Mouse (Mus musculus): ENCODE measurements around the gene Hinfp.

Gene Hinfp

GRCm38 (mm10) chr9:44259014-44259413, 46.5 kb downstream of the Hinfp start:
- no peak for ATAC-seq (ENCODE audit: low TSS enrichment)

DNA sequence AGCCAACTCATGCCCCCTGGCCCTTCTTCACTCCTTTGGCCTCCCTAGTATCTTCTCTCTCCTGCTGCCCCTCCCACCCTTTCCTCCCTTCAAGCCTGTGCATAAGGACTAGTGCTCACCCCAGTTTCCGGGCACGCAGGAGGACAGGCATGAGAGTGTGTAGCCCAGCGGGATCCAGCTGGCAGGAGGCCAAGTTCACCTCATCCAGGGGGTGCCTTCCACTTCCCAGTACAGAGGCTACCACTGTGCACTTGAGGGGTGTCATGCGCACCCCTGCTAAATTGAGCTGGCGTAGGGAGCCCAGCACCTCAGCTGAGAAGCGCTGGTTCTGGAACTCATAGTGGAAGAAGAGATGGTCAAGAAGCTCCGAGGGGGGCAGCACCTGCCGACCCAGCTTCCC, 49.3 kb downstream of the Hinfp start:
- ATAC-seq (ENCODE audit: low TSS enrichment), result no peak

DNA sequence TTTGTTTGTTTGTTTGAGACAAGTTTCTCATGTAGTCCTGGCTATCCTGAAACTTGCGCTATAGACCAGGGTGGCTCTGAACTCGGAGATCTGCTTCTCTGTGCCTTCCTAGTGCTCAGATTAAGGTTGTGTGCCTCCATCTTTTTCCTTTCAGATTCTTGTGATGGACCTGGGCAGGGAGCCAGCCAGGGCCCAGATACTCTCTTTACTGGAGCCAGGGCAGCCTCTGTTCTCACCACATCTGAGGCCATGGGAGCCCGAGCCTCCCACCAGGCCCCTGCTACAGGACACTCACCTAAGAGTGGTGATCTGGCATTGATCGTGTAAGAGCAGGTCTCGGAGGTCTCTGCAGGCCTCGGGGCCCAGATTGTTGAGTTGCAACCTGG, 50.3 kb downstream of the Hinfp start:
- ATAC-seq (ENCODE audit: low TSS enrichment), result no peak

DNA sequence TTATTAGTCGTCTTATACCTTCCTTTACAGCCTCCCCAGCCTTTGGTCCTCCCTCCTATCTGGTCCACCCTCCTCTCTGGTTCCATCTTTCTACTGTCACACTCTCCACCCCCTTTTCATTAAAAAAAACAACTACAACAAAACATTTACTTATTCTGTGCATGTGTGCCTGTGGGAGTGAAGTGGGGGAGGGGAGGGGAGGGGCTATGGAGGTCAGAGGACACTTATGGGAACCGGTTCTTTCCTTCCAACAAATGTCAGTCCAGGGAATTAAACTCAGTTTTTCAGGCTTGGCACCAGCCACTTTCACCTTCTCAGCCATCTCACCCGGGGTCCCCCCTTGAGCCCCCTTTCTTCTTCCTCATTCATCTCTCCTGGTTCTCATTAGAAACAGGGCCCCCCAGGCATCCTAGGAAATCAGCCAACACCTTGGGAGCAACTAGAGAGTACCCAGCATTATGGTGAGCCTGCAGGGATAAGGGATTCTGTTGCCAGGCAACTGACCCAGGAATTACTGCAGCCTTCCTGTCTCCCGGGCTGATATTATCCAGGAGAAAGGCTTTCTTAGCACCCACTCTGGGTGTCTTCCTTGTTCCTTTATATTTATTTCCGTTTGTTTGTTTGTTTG, 50.8 kb downstream of the Hinfp start:
- ATAC-seq (ENCODE audit: low TSS enrichment), result no peak

GRCm38 (mm10) chr9:44253441-44253840, 52.0 kb downstream of the Hinfp start:
- ATAC-seq (ENCODE audit: low TSS enrichment), result no peak

DNA sequence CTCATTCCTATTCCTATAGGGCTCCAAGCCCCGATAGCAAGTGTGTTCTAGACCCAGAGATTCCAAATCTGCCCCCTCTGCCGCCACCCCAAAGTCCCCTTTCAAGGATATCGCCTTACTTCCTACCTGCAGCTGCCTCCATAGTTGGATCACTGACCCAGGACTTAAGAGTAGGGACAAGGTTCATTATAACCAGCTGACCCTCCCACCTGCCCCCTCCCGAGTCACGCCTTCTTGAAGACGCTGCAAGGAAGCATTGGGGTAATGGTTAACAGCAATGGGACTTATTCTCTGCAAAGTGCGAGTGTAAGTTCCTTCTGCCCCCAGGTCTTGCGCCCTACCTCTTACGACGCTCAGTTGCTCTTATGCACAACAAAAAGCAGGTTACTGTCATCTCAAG, 54.2 kb downstream of the Hinfp start, which contains the start of gene Pdzd3:
Gene Pdzd3 (minus strand): TSS at position 158 of the 400 bp plus-strand sequence.
- ATAC-seq (ENCODE audit: low TSS enrichment), result no peak

DNA sequence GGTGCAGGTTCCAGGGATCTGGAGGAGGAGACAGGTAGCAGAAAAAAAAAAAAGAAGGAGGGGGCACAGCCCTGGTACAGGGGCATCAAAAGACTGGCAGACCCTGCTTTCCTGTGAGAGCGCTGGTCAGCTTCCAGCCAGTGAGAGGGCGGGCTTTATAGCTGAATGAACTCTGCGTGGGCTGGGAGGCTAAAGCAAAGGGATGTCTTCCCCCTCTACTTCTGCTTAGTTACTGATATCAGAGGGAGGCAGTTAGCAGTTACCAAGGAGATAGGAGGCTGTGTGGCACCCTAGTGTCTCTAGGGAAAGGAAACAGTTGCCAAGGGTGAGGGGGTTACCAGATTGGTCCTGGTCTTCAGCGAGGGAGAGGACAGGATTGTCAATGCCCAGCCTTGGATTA, 55.0 kb downstream of the Hinfp start:
- no peak for ATAC-seq (ENCODE audit: low TSS enrichment)

DNA sequence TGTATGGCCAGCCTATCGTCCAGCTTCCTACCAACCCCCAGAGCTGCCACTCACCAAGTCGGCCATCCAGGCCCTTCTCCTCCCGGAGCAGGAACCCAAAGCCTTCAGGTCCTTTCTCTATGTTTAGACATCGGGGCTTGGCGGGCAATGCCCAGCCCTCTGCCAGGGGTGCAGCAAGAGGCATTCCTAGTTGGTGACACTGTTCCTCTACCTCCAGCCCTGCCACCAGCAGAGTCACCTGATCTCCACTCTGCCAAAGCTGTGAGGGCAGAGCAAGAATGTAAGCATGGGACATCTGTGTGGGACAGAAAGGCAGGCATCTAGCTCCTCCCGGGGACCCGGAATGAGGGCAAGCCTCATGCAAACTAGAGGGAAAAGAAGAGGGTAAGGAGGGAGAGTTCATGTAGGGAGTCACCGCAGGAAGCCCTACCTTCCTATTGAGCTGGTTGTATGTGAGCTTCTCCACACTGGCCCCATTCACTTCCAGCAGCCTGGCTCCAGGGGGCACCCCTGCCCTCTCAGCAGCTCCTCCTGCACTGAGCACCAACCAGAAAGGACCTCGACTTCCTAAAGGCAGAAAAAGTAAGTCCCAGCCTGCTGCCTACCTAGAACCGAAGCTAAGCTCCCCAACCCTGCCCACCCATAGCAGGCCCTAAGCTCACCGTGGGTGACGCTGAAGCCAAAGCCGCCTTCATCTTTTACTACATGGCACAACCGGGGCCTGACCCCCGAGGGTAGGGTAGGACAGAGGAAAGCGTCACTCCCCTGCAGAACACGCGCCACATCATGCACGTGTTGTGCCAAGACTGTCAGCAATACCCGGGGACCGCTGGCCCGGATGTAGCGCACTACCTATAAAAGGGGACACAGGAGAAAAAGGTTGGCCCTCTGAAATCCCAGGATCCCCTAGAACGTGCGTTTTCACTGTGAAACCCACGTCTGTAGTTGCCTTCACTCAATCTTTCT, 56.0 kb downstream of the Hinfp start:
- ATAC-seq (ENCODE audit: low TSS enrichment), result peak; percentile 81; the same call in 1 of the 2 replicates

DNA sequence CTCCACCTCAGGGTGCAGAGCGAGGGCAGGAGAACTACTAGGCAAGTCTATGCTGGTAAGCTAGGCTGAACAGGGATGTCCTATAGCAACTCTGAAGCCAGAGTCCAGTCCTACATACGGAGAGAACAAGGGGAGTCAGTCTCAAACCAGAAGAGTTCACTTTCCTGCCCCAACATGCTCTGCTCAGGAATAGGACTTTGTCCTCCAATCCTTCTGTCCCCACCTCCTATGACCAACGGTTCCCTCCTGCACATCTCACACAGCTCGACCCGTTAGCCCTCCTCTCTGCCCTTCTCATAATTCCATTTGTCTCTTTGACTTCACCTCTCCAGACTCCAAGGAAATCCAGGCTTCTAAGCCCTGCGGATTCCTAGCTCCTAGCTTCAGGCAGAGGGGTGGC, 57.6 kb downstream of the Hinfp start:
- ATAC-seq (ENCODE audit: low TSS enrichment), result no peak

DNA sequence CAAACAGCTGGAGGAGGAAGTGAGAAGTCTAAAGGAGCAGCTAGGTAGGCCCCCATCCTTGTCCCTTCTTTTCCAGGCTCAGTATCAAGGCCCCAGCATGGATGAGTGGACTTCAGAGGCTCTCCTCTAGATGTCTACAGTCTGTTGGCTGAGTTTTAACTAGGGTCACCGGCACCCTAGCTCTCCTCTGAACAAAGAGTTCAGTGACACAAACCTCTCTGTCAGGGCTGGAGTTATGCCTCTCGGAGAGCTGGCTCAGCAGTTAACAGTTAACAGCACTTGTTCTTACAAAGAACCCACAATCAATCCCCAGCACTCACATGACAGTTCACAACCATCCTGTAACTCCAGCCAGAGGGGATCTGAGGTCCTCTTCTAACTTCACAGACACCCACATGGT, 61.9 kb downstream of the Hinfp start:
- no peak for ATAC-seq (ENCODE audit: low TSS enrichment)

Measured in frontal cortex, adult (tissue).